29 mouse cellular contexts compared by ENCODE assay signal in the genomic region with DNA sequence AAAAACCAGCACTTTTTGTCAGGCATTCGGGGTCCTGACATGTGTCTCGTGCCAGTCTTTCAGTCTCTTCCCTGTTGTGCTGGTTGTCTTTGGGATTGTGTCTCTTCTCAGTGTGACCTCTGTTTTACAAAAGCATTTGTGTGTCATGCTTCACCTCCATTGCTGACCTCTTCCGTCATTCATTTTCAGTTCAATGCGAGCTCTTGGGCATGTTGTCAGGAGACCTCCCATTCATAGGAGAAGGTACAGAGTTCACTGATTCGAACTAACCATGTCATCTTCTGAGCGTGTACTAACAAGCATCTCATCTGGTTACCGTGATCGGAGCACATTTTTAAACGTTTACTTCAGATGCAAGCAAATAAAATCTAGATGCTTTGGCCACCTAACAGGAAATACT.
DNase-seq lines count a peak whose midpoint lies in the region; ATAC-seq and TF ChIP-seq lines count a peak whose summit lies in the region.
"Had no signal": no experiment of that assay in that cellular context is flagged by ENCODE, and none has a peak within 500 bp of the region (broad histone marks: within the 10 kb centered on the region; RNA-seq: fewer than 3 reads in every experiment).

No protein-coding gene starts in this region.

- H3K4me2 ChIP-seq in liver, postnatal 0 days (ENCODE audit: low read depth, low read length): no peak overlapping the region
- H3K4me2 ChIP-seq: embryonic facial prominence, embryonic 12.5 days; embryonic facial prominence, embryonic 15.5 days; heart, embryonic 13.5 days; hindbrain, embryonic 12.5 days; intestine, embryonic 15.5 days had no signal

- peaks cover 5% of the 10 kb centered on the region; the same call in 1 of the 2 replicates for H3K4me1 ChIP-seq in liver, adult 2 months (ENCODE audit: control insufficient read depth, insufficient read depth, low read length)
- no peaks in the 10 kb centered on the region for H3K4me1 ChIP-seq in liver, postnatal 0 days (ENCODE audit: insufficient read depth)
- H3K4me1 ChIP-seq: heart, embryonic 10.5 days; heart, embryonic 13.5 days; hindbrain, embryonic 12.5 days; intestine, embryonic 15.5 days had no signal

- no peak for ATAC-seq in liver, postnatal 0 days
- ATAC-seq: forebrain, embryonic 14.5 days; forebrain, postnatal 0 days; hindbrain, embryonic 16.5 days; intestine, embryonic 15.5 days had no signal

- 53% methylated on average over 9 of the region's 9 CpGs for WGBS in liver, adult 2 months
- WGBS in liver, postnatal 0 days (ENCODE audit: insufficient replicate concordance): 84% methylated on average over 9 of the region's 9 CpGs

- no peak overlapping the region for H3K4me3 ChIP-seq in liver, adult 2 months (ENCODE audit: insufficient read depth, low read depth, low read length)
- no peak overlapping the region for H3K4me3 ChIP-seq in liver, postnatal 0 days (ENCODE audit: low read depth, low read length)
- H3K4me3 ChIP-seq: embryonic facial prominence, embryonic 12.5 days; embryonic facial prominence, embryonic 15.5 days; gastrocnemius, adult 2 months; heart, embryonic 10.5 days; heart, embryonic 13.5 days; hindbrain, embryonic 12.5 days; intestine, embryonic 15.5 days had no signal

- peaks cover 32% of the 10 kb centered on the region for H3K36me3 ChIP-seq in liver, adult 2 months (ENCODE audit: control insufficient read depth, insufficient read depth, low read length)
- peaks cover 42% of the 10 kb centered on the region for H3K36me3 ChIP-seq in liver, postnatal 0 days (replicated peaks; ENCODE audit: insufficient read depth, low read length)

- no peak overlapping the region for H3K27ac ChIP-seq in liver, adult 2 months (replicated peaks; ENCODE audit: insufficient read depth, low read depth, low read length)
- no peak overlapping the region for H3K27ac ChIP-seq in liver, postnatal 0 days (ENCODE audit: low read depth)
- H3K27ac ChIP-seq: embryonic facial prominence, embryonic 12.5 days; embryonic facial prominence, embryonic 15.5 days; gastrocnemius, adult 2 months; heart, embryonic 10.5 days; heart, embryonic 13.5 days; hindbrain, embryonic 12.5 days; intestine, embryonic 15.5 days had no signal

- no peaks in the 10 kb centered on the region for H3K9me3 ChIP-seq in liver, postnatal 0 days (ENCODE audit: low read length)
- H3K9me3 ChIP-seq: embryonic facial prominence, embryonic 12.5 days; embryonic facial prominence, embryonic 15.5 days; G1E; heart, embryonic 10.5 days; heart, embryonic 13.5 days; hindbrain, embryonic 12.5 days; intestine, embryonic 15.5 days had no signal

- no peak for TF ChIP-seq EP300 in liver, postnatal 0 days (IDR thresholded peaks at IDR 0.05; ENCODE audit: low read depth)

- peak; percentile 31 for DNase-seq in embryo, embryonic 10.5 days (ENCODE audit: low spot score)
- DNase-seq in embryo, embryonic 9.5 days (ENCODE audit: extremely low spot score): no peak
- DNase-seq in liver, adult 2 months (ENCODE audit: extremely low read depth, low read depth, low spot score): peak; percentile 69
- no peak for DNase-seq in liver, postnatal 0 days
- DNase-seq in mesoderm, embryonic 11.5 days (ENCODE audit: low read depth, low spot score): peak; percentile 11
- DNase-seq in heart, adult 8-10 months (ENCODE audit: low spot score): no peak
- DNase-seq: adrenal gland, adult 2 months; adrenal gland, postnatal 14 days; B cell, adult 2 months; cerebellum, adult 18-20 months; cerebellum, adult 9-10 months; cerebellum, postnatal 14 days; forebrain, postnatal 0 days; gastrocnemius, adult 2 months; gastrocnemius, postnatal 14 days; heart, adult 11 months; heart, postnatal 14 days; heart, postnatal 4 days; kidney, adult 11 months had no signal

- TF ChIP-seq POLR2A in liver, adult 2 months (IDR thresholded peaks at IDR 0.05; ENCODE audit: extremely low read depth, insufficient read depth, low read length): no peak

- no peaks in the 10 kb centered on the region for H3K27me3 ChIP-seq in liver, adult 2 months (ENCODE audit: control insufficient read depth, insufficient read depth, low read length)
- H3K27me3 ChIP-seq in liver, postnatal 0 days (ENCODE audit: insufficient read depth, low read length): no peaks in the 10 kb centered on the region
- H3K27me3 ChIP-seq: CH12.LX; embryonic facial prominence, embryonic 12.5 days; embryonic facial prominence, embryonic 15.5 days; heart, embryonic 13.5 days; hindbrain, embryonic 12.5 days; intestine, embryonic 15.5 days had no signal

- TF ChIP-seq CTCF in liver, adult 2 months (IDR thresholded peaks at IDR 0.05; ENCODE audit: low read depth, low read length): no peak
- TF ChIP-seq CTCF in liver, postnatal 0 days (IDR thresholded peaks at IDR 0.05; ENCODE audit: low read depth): no peak

- H3K9ac ChIP-seq in liver, adult 2 months (ENCODE audit: low read depth, low read length): no peak overlapping the region
- H3K9ac ChIP-seq in liver, postnatal 0 days (replicated peaks): no peak overlapping the region
- H3K9ac ChIP-seq: embryonic facial prominence, embryonic 12.5 days; embryonic facial prominence, embryonic 15.5 days; forebrain, postnatal 0 days; heart, embryonic 13.5 days; hindbrain, embryonic 12.5 days; intestine, embryonic 15.5 days had no signal

- no peaks in the 10 kb centered on the region for H3K79me2 ChIP-seq in liver, adult 2 months (ENCODE audit: control insufficient read depth, insufficient read depth, low read length)

Comparison
In these comparisons a context has a peak if more than half of its experiments do, and no peak if none do; other contexts are left out.
1. DNase-seq: peak in embryo, embryonic 10.5 days (single experiment), liver, adult 2 months (single experiment) and mesoderm, embryonic 11.5 days (single experiment); none in embryo, embryonic 9.5 days (single experiment), liver, postnatal 0 days (single experiment) and heart, adult 8-10 months (single experiment).